Mouse (Mus musculus) heart, postnatal 10 days (tissue): Measurements from ENCODE around the gene Pcmtd2. TPM values are rescaled to one million over a fixed set of nuclear protein-coding genes. Genes with fewer than 3 reads are reported as not detected.
"Not testable (repeated sequence)": the region's sequence is repeated elsewhere in the genome, so short reads cannot be mapped to it uniquely, and the experiment has no call there.

Experiments
- DNase-seq, 2 experiments: peaks; one replicate each; pipeline ENCODE4 v3.0.0; 2021
- intact Hi-C: fragments of 180-260 bp; cut with DNase I; formaldehyde crosslinking; loops from one replicate; pipeline ENCODE4 v1.15.1; 2025
- total RNA-seq, 2 experiments: library from RNA; stranded (reverse); gene quantifications; 2 replicates each; pipeline ENCODE4 v1.2.3; 2021

Gene Pcmtd2
- total RNA-seq: 10 to 100 TPM; 40.8 to 48.7 TPM

- intact Hi-C loops: no loop called here
- peak; percentile 95 to 97 for DNase-seq
Measured at GRCm38 (mm10) chr2:181837372-181838292, at the start of gene Pcmtd2. Pcmtd2 (plus strand) TSS chr2:181837854.

GRCm38 (mm10) chr2:181789396-181789795 is 48.3 kb upstream of the Pcmtd2 start:
- no peak for DNase-seq
- intact Hi-C loops: no loop called here

GRCm38 (mm10) chr2:181793186-181793585 is 44.5 kb upstream of the Pcmtd2 start:
- intact Hi-C loops: not testable (repeated sequence)

DNA sequence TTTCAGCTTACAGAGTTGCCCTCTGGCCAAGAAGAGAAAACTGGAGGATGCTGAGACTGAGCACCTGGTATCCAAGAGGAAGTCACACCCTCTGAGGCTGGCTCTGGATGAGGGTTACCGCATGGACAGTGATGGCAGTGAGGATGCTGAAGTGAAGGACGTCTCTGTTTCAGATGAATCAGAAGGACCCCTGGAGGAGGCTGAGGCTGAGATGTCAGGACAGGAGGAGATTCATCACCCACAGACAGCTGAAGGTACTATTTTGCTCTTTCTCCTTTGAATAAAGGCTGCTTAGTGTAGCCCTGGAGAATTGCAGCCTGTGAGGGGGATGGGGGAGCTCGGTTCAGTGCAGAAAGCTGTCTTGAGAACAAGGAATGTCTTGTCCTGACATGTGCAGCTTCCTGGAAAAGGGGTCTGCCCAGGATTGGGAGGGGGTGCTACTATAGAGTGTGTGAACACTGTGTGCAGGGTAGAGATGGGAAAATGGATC is 42.0 kb upstream of the Pcmtd2 start:
- intact Hi-C loops: no loop called here
- no peak for DNase-seq

More at GRCm38 (mm10) chr2:181793186-181793585, 44.5 kb upstream of the Pcmtd2 start:
- DNase-seq: not testable (repeated sequence)

DNA sequence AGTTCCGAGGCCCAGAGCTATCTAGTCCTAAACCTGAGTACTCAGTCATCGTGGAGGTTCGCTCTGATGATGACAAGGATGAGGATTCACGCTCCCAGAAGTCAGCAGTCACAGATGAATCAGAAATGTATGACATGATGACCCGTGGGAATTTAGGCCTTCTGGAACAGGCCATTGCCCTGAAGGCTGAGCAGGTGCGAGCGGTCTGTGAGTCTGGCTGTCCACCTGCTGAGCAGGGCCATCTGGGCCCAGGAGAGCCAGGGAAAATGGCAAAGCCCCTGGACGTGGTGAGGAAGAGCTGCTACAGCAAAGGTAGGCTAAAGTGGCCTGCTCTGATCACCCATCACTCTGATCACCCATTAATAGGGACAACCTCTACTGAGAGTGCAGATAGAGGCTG is 40.0 kb upstream of the Pcmtd2 start:
- intact Hi-C loops: no loop called here
- no peak for DNase-seq

- DNase-seq: no peak
- intact Hi-C loops: no loop called here
Measured at GRCm38 (mm10) chr2:181829032-181829650, 8.5 kb upstream of the Pcmtd2 start.

DNA sequence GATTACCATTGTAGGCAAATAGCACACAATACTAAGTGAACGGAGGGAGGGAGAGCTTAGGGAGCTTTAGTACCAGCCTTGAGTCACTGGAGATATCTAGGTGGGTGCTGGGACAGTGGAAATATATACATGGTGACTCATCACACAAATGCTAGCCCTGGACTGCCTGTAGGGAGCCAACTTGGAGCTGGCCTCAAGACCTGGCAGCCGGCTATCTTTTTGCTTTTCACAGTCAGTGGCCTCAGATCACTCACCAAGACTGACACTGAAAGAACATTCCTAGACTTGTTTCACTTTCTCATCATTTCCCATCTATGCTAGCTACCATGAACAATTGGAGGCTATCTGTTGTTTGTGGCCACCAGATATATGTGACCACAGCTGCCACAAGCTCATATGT is 4.9 kb upstream of the Pcmtd2 start:
- DNase-seq: no peak
- intact Hi-C loops: no loop called here

- intact Hi-C loops: no loop called here
- peak; percentile 22 to 34 for DNase-seq
Measured at GRCm38 (mm10) chr2:181838293-181838680, 633 bp downstream of the Pcmtd2 start.

DNA sequence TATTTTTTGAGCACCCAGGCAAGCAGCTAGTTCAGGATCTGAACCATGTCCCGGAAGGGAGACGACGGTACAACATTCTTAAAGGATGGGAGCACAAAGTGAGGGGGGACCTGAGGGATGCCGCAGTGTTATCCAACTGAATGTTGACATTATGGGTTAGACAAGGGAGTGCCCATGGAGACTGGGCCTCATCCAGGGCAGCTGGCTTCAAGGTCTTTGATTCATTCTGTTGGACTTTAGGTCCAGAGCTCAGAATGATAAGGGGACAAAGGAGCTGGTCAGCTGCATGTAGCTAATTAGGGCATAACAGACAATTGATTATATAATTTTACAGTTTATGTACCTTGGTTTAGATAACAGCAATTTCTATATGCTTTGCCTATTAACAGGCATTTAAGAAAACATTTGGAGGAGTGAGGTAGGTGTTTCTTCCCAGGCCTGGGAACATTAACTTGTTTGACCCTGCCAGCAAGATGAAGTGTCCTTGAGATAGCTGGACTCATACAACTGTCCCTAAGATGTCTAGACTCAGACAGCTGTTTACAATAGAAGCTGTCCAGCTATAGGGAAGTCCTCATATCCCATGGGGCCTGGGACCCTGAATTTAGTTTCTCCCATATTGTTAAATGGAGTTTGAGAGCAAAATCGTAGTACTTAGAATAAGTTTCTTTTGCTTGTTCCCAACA is 8.2 kb downstream of the Pcmtd2 start:
- intact Hi-C loops: no loop called here
- DNase-seq: no peak

GRCm38 (mm10) chr2:181863791-181864535 is 26.3 kb downstream of the Pcmtd2 start, which contains the start of gene Polr3k:
Polr3k (plus strand) TSS chr2:181864337.
- intact Hi-C loops: loop anchor here (10.0 kb wide), 1 partner anchor 259 kb away; no protein-coding TSS in a partner anchor
- peak; percentile 94 for DNase-seq

GRCm38 (mm10) chr2:181864536-181864860 is 26.8 kb downstream of the Pcmtd2 start:
- intact Hi-C loops: loop anchor here (10.0 kb wide), 1 partner anchor 260 kb away; no protein-coding TSS in a partner anchor
- DNase-seq: no peak

- intact Hi-C loops: loop anchor here (1.0 to 10.0 kb wide), 2 partner anchors 145 to 262 kb away; no protein-coding TSS in a partner anchor
- peak; percentile 72 to 82 for DNase-seq
Measured at GRCm38 (mm10) chr2:181866931-181867330, 29.3 kb downstream of the Pcmtd2 start.

DNA sequence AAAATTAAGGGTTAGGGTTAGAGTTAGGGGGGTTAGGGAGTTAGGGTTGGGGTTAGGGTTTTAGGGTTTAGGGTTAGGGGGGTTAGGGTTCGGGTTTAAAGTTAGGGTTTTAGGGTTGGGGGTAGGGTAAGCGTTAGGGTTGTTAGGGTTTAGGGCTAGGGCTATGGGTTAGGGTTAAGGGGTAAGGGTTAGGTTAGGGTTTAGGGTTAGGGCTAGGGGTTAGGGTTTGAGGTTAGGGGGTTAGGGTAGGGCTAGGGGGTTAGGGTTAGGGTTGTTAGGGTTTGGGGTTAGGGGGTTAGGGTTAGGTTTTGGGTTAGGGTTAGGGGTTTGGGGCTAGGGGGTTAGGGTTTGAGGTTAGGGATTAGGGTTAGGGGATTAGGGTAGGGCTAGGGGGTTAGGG is 33.4 kb downstream of the Pcmtd2 start:
- DNase-seq: no peak
- intact Hi-C loops: no loop called here

- DNase-seq: no peak
- intact Hi-C loops: no loop called here
Measured at GRCm38 (mm10) chr2:181878903-181879302, 41.2 kb downstream of the Pcmtd2 start.

- no peak for DNase-seq
- intact Hi-C loops: no loop called here
Measured at GRCm38 (mm10) chr2:181883022-181883749, 45.5 kb downstream of the Pcmtd2 start.

Other genes starting within 250 kb of the Pcmtd2 start
- 10 to 100 TPM; 37.0 to 41.1 TPM for gene Prpf6, start 246.0 kb upstream of the Pcmtd2 start, total RNA-seq
- gene Zfp512b, start 245.1 kb upstream of the Pcmtd2 start, total RNA-seq: 10 to 100 TPM; 31.2 to 39.5 TPM
- 1 to 10 TPM; 2.7 to 3.2 TPM for gene Samd10, start 238.6 kb upstream of the Pcmtd2 start, total RNA-seq
- gene Gm29797, start 180.8 kb upstream of the Pcmtd2 start, total RNA-seq: not detected
- gene Sox18, start 166.2 kb upstream of the Pcmtd2 start, total RNA-seq: 100 to 1,000 TPM in 1 of 2 experiments, 10 to 100 TPM in 1; 91.5 to 103 TPM
- gene Tcea2, start 157.5 kb upstream of the Pcmtd2 start, total RNA-seq: 10 to 100 TPM in 1 of 2 experiments, 1 to 10 TPM in 1; 8.6 to 10.7 TPM
- 10 to 100 TPM; 12.2 to 12.7 TPM for gene Rgs19, start 143.9 kb upstream of the Pcmtd2 start, total RNA-seq
- gene Lkaaear1, start 139.4 kb upstream of the Pcmtd2 start, total RNA-seq: not detected
- gene Oprl1, start 122.8 kb upstream of the Pcmtd2 start, total RNA-seq: not detected
- gene Myt1, start 74.5 kb upstream of the Pcmtd2 start, total RNA-seq: not detected
- gene Polr3k, start 26.5 kb downstream of the Pcmtd2 start, total RNA-seq: 10 to 100 TPM; 11.4 to 12.8 TPM
- gene Gm14496, start 153.3 kb downstream of the Pcmtd2 start, total RNA-seq: not detected